Mouse (Mus musculus) MEL (cell line): Measurements from ENCODE around the gene Prkcg. TPM values are rescaled to one million over a fixed set of nuclear protein-coding genes. Genes with fewer than 3 reads are reported as not detected.
A peak's percentile ranks its signal among the peaks of the same experiment; 100 is the strongest.

Experiments
- DNase-seq: peaks from one replicate; pipeline ENCODE4 v3.0.0; 2011; ENCODE audit warnings: low read depth, low spot score
- H3K27ac ChIP-seq: 2 replicates; pipeline ENCODE4 v1.5.1; 2012; ENCODE audit warnings: low read depth, mild to moderate bottlenecking, control low read depth, low read length, moderate library complexity; ENCODE audit not compliant: control insufficient read depth
- H3K27me3 ChIP-seq, 2 experiments: fragments of 150-350 bp in 1 of 2; sonication (generic) in 1 of 2; 2 replicates each; pipeline ENCODE4 v1.6.1; 2012; ENCODE audit warnings: low read length in 2 of 2, mild to moderate bottlenecking in 2 of 2, improper control_type of control experiment in 1 of 2, moderate library complexity in 1 of 2; ENCODE audit not compliant: insufficient read depth in 2 of 2, control insufficient read depth in 1 of 2
- H3K36me3 ChIP-seq, 2 experiments: 2 replicates each; pipeline ENCODE4 v1.6.1; 2012 to 2014; ENCODE audit warnings: low read length in 2 of 2, improper control_type of control experiment in 1 of 2, inconsistent platforms in 1 of 2, mild to moderate bottlenecking in 1 of 2; ENCODE audit not compliant: insufficient read depth in 2 of 2, control insufficient read depth in 1 of 2
- H3K4me1 ChIP-seq, 2 experiments: fragments of 150-350 bp in 1 of 2; sonication (generic) in 1 of 2; 2 replicates each; pipeline ENCODE4 v1.6.1; 2012; ENCODE audit warnings: low read length in 2 of 2, improper control_type of control experiment in 1 of 2, mild to moderate bottlenecking in 1 of 2; ENCODE audit not compliant: insufficient read depth in 2 of 2, control insufficient read depth in 1 of 2
- H3K4me3 ChIP-seq, 2 experiments: fragments of 150-350 bp in 1 of 2; sonication (generic) in 1 of 2; 2 replicates each; pipeline ENCODE4 v1.5.1; 2012; ENCODE audit warnings: low read depth in 2 of 2, low read length in 2 of 2, mild to moderate bottlenecking in 2 of 2, moderate library complexity in 2 of 2, control low read depth in 1 of 2, improper control_type of control experiment in 1 of 2; ENCODE audit not compliant: control insufficient read depth in 1 of 2, insufficient read depth in 1 of 2
- H3K79me2 ChIP-seq: 2 replicates; pipeline ENCODE4 v1.6.1; 2012; ENCODE audit warnings: mild to moderate bottlenecking, low read length, moderate library complexity; ENCODE audit not compliant: control insufficient read depth, poor library complexity, insufficient read depth
- H3K9ac ChIP-seq: 2 replicates; pipeline ENCODE4 v1.6.1; 2012; ENCODE audit warnings: low read depth, mild to moderate bottlenecking, control low read depth, low read length, moderate library complexity; ENCODE audit not compliant: control insufficient read depth, poor library complexity, severe bottlenecking
- H3K9me3 ChIP-seq: fragments of 150-350 bp; sonication (generic); replicated peaks from 2 replicates; pipeline ENCODE4 v1.6.1; 2012; ENCODE audit warnings: mild to moderate bottlenecking, low read length, improper control_type of control experiment, moderate library complexity; ENCODE audit not compliant: insufficient read depth
- CHD1 ChIP-seq: IDR thresholded peaks from 2 replicates; pipeline ENCODE4 v1.6.1; 2012; ENCODE audit warnings: low read depth, mild to moderate bottlenecking, inconsistent platforms, low read length, improper control_type of control experiment
- CTCF ChIP-seq, 3 experiments: IDR thresholded peaks in 2 of 3; conservative IDR thresholded peaks in 1 of 3; 2 replicates each; pipeline ENCODE4 v1.5.1; 2011 to 2012; ENCODE audit warnings: low read length in 3 of 3, low read depth in 2 of 3, mild to moderate bottlenecking in 2 of 3, improper control_type of control experiment in 1 of 3, inconsistent platforms in 1 of 3, mixed read lengths in 1 of 3, moderate library complexity in 1 of 3; ENCODE audit not compliant: control insufficient read depth in 1 of 3, insufficient read depth in 1 of 3, poor library complexity in 1 of 3, severe bottlenecking in 1 of 3
- E2F4 ChIP-seq: IDR thresholded peaks from 2 replicates; pipeline ENCODE4 v1.6.1; 2011; ENCODE audit warnings: low read depth, low read length, improper control_type of control experiment, borderline replicate concordance
- ELF1 ChIP-seq: IDR thresholded peaks from 2 replicates; pipeline ENCODE4 v1.6.1; 2014; ENCODE audit warnings: low read depth, mild to moderate bottlenecking, inconsistent platforms, low read length, improper control_type of control experiment, moderate library complexity
- EP300 ChIP-seq, 2 experiments: IDR thresholded peaks; 2 replicates each; pipeline ENCODE4 v1.6.1; 2011; ENCODE audit warnings: improper control_type of control experiment in 2 of 2, low read length in 2 of 2, low read depth in 1 of 2, mild to moderate bottlenecking in 1 of 2
- ETS1 ChIP-seq: IDR thresholded peaks from 2 replicates; pipeline ENCODE4 v1.6.1; 2012; ENCODE audit warnings: low read depth, mild to moderate bottlenecking, inconsistent platforms, low read length, improper control_type of control experiment, moderate library complexity
- GABPA ChIP-seq: IDR thresholded peaks from 2 replicates; pipeline ENCODE4 v1.6.1; 2012; ENCODE audit warnings: low read depth, mild to moderate bottlenecking, inconsistent platforms, low read length, improper control_type of control experiment, moderate library complexity
- JUND ChIP-seq: IDR thresholded peaks from 2 replicates; pipeline ENCODE4 v1.6.1; 2011; ENCODE audit warnings: low read depth, mild to moderate bottlenecking, improper control_type of control experiment, low read length
- MAFK ChIP-seq: IDR thresholded peaks from 2 replicates; pipeline ENCODE4 v1.6.1; 2011; ENCODE audit warnings: low read depth, mild to moderate bottlenecking, low read length, improper control_type of control experiment, borderline replicate concordance
- MAX ChIP-seq: IDR thresholded peaks from 2 replicates; pipeline ENCODE4 v1.6.1; 2011; ENCODE audit warnings: low read length, improper control_type of control experiment
- MAZ ChIP-seq: IDR thresholded peaks from 2 replicates; pipeline ENCODE4 v1.6.1; 2012; ENCODE audit warnings: low read depth, mild to moderate bottlenecking, inconsistent platforms, low read length, improper control_type of control experiment
- MYB ChIP-seq: IDR thresholded peaks from 2 replicates; pipeline ENCODE4 v1.6.1; 2011; ENCODE audit warnings: mild to moderate bottlenecking, low read depth, low read length, improper control_type of control experiment
- MYC ChIP-seq: IDR thresholded peaks from 2 replicates; pipeline ENCODE4 v1.6.1; 2011; ENCODE audit warnings: low read depth, mild to moderate bottlenecking, low read length, improper control_type of control experiment, moderate library complexity
- NELFE ChIP-seq: IDR thresholded peaks from 2 replicates; pipeline ENCODE4 v1.6.1; 2011; ENCODE audit warnings: low read depth, low read length, improper control_type of control experiment
- NRF1 ChIP-seq: IDR thresholded peaks from 2 replicates; pipeline ENCODE4 v1.6.1; 2014; ENCODE audit warnings: low read depth, mild to moderate bottlenecking, inconsistent platforms, low read length, improper control_type of control experiment, moderate library complexity; ENCODE audit not compliant: poor library complexity, insufficient read depth, severe bottlenecking
- POLR2A ChIP-seq, 2 experiments: IDR thresholded peaks; 2 replicates each; pipeline ENCODE4 v1.6.1; 2011 to 2012; ENCODE audit warnings: low read length in 2 of 2, mild to moderate bottlenecking in 2 of 2, control low read depth in 1 of 2, improper control_type of control experiment in 1 of 2, low read depth in 1 of 2, moderate library complexity in 1 of 2; ENCODE audit not compliant: control insufficient read depth in 1 of 2, insufficient read depth in 1 of 2, poor library complexity in 1 of 2
- POLR2AphosphoS2 ChIP-seq: IDR thresholded peaks from 2 replicates; pipeline ENCODE4 v1.6.1; 2011; ENCODE audit warnings: low read length, improper control_type of control experiment
- RAD21 ChIP-seq: IDR thresholded peaks from 2 replicates; pipeline ENCODE4 v1.6.1; 2011; ENCODE audit warnings: mild to moderate bottlenecking, low read depth, low read length, improper control_type of control experiment
- SMC3 ChIP-seq: IDR thresholded peaks from 2 replicates; pipeline ENCODE4 v1.6.1; 2011; ENCODE audit warnings: low read depth, low read length, improper control_type of control experiment
- TBP ChIP-seq: IDR thresholded peaks from 2 replicates; pipeline ENCODE4 v1.8.0; 2011; ENCODE audit warnings: low read depth, low read length, improper control_type of control experiment
- TCF12 ChIP-seq: IDR thresholded peaks from 2 replicates; pipeline ENCODE4 v1.6.1; 2014; ENCODE audit warnings: low read depth, mild to moderate bottlenecking, inconsistent platforms, low read length, improper control_type of control experiment, moderate library complexity
- USF2 ChIP-seq, 2 experiments: IDR thresholded peaks; 2 replicates each; pipeline ENCODE4 v1.6.1; 2011 to 2012; ENCODE audit warnings: improper control_type of control experiment in 2 of 2, low read length in 2 of 2, borderline replicate concordance in 1 of 2, inconsistent platforms in 1 of 2, low read depth in 1 of 2, mild to moderate bottlenecking in 1 of 2; ENCODE audit not compliant: insufficient read depth in 1 of 2
- ZC3H11A ChIP-seq: IDR thresholded peaks from 2 replicates; pipeline ENCODE4 v1.6.1; 2012; ENCODE audit warnings: low read depth, mild to moderate bottlenecking, inconsistent platforms, low read length, improper control_type of control experiment
- ZKSCAN1 ChIP-seq: IDR thresholded peaks from 2 replicates; pipeline ENCODE4 v1.6.1; 2012; ENCODE audit warnings: low read depth, mild to moderate bottlenecking, inconsistent platforms, low read length, improper control_type of control experiment, moderate library complexity
- ZMIZ1 ChIP-seq: IDR thresholded peaks from 2 replicates; pipeline ENCODE4 v1.6.1; 2012; ENCODE audit warnings: low read depth, mild to moderate bottlenecking, inconsistent platforms, low read length, improper control_type of control experiment, moderate library complexity
- ZNF384 ChIP-seq: IDR thresholded peaks from 2 replicates; pipeline ENCODE4 v1.6.1; 2012; ENCODE audit warnings: low read depth, mild to moderate bottlenecking, inconsistent platforms, low read length, improper control_type of control experiment
- polyA plus RNA-seq, 2 experiments: library from polyadenylated mRNA; stranded (reverse) in 1 of 2; unstranded in 1 of 2; fragments of >175 nt in 1 of 2; fragments of >200 nt in 1 of 2; gene quantifications; 2 replicates each; pipeline versions ENCODE4 v1.2.1 to v1.2.4; 2012; ENCODE audit warnings: low replicate concordance in 2 of 2, low read depth in 1 of 2; ENCODE audit not compliant: insufficient read length in 2 of 2, insufficient read depth in 1 of 2, missing spikeins in 1 of 2
- total RNA-seq: library from RNA; depleted of rRNA; stranded (reverse); fragments of 300-350 nt; gene quantifications from 2 replicates; pipeline ENCODE4 v1.2.3, GENCODE M21; 2012

Prkcg gene
- total and polyA plus RNA-seq, 3 experiments = 0.10 TPM; not detected in 2

DNA sequence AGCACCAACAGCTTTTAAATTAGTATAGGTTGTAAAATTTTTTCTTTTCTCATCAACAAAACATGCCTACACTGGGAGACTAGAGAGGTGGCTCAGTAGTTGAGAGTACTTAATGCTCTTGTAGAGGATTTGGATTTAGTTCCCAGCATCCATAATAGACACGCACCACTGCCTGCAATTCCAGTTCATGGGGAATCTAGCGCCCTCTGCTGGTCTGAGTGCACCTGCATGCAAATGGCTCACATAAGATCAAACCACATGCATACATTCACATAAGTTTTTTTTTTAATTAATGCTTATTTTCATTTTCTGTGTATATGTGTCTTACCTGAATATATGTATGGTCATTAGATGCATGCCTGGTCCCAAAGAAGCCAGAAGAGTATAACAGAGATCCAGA, 26.2 kb upstream of the Prkcg start:
- no peaks in the 10 kb centered on the region for H3K36me3 ChIP-seq
- no peaks in the 10 kb centered on the region; a peak in 2 of 4 replicates for H3K27me3 ChIP-seq
- H3K79me2 ChIP-seq = no peaks in the 10 kb centered on the region
- no peak overlapping the region for H3K27ac ChIP-seq
- H3K9me3 ChIP-seq = no peaks in the 10 kb centered on the region
- DNase-seq = peak; percentile 70
- H3K4me3 ChIP-seq = no peak overlapping the region
- no peak for TF ChIP-seq ZKSCAN1
- TF ChIP-seq POLR2AphosphoS2 = no peak
- no peak for TF ChIP-seq MAX
- TF ChIP-seq MAZ = no peak
- TF ChIP-seq GABPA = no peak
- no peak for TF ChIP-seq NELFE
- TF ChIP-seq ZNF384 = peak; percentile 12; the same call in 1 of the 2 replicates
- peak; percentile 68 to 80 (median 77) for TF ChIP-seq CTCF (IDR thresholded peaks at IDR 0.05 in 2 of 3, conservative IDR thresholded peaks at IDR 0.05 in 1 of 3; ENCODE audit: control insufficient read depth in 1 of 3, insufficient read depth in 1 of 3, low read depth in 2 of 3, low read length in 3 of 3, poor library complexity in 1 of 3, severe bottlenecking in 1 of 3)
- peak; percentile 49 for TF ChIP-seq SMC3
- no peak for TF ChIP-seq ZMIZ1
- no peak for TF ChIP-seq ETS1
- no peak for TF ChIP-seq JUND
- peak; percentile 40 for TF ChIP-seq RAD21
- no peak for TF ChIP-seq E2F4
- 0 out of 2 replicates have a peak, but pooled peaks have one; percentile 13 for TF ChIP-seq ZC3H11A
- 0 out of 2 replicates have a peak, but pooled peaks have one; percentile 50 for TF ChIP-seq MYC
- TF ChIP-seq POLR2A (IDR thresholded peaks at IDR 0.05; ENCODE audit: control insufficient read depth in 1 of 2, insufficient read depth in 1 of 2, low read depth in 1 of 2, low read length in 2 of 2, poor library complexity in 1 of 2) = no peak
- no peak for TF ChIP-seq MYB
- TF ChIP-seq TBP = no peak
- H3K9ac ChIP-seq = no peak overlapping the region
- H3K4me1 ChIP-seq = no peaks in the 10 kb centered on the region; a peak in 1 of 4 replicates

DNA sequence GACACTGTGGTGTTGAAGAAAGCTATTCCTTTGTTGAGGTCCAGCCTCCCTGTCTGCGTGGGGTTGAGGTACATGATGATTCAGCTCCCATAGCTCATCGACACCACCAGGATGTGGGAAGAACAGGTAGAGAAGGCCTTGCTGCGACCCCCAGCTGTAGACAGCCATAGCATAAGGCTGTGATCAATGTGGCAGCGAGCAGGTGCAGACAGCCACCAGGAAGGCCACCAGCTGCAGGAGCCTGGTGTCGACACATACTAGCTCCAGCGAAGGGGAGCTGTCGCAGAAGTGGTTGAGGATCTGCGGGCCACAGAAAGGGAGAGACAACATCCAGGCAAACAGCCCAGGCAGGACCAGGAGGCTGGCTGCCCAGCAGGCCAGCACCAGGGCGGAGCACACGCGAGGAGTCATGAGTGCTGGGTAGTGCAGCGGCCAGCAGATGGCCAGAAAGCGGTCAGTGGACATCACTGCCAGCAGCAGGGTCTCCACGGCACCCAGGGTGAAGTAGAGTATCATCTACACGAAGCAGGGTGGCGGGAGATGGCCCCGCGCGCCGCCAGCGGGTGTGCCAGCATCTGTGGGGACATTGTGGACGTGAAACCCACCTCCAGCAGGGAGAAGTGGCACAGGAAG, 24.5 kb upstream of the Prkcg start:
- H3K9me3 ChIP-seq = no peaks in the 10 kb centered on the region
- no peaks in the 10 kb centered on the region for H3K79me2 ChIP-seq
- no peak for TF ChIP-seq USF2 (IDR thresholded peaks at IDR 0.05; ENCODE audit: borderline replicate concordance in 1 of 2, insufficient read depth in 1 of 2, low read depth in 1 of 2, low read length in 2 of 2)
- no peak for TF ChIP-seq TCF12
- no peak for TF ChIP-seq ELF1
- no peak for TF ChIP-seq NELFE
- no peak for TF ChIP-seq POLR2AphosphoS2
- no peak for TF ChIP-seq POLR2A (IDR thresholded peaks at IDR 0.05; ENCODE audit: control insufficient read depth in 1 of 2, insufficient read depth in 1 of 2, low read depth in 1 of 2, low read length in 2 of 2, poor library complexity in 1 of 2)
- no peak for TF ChIP-seq CHD1
- no peak for TF ChIP-seq NRF1
- no peak for TF ChIP-seq E2F4
- no peak for TF ChIP-seq ETS1
- TF ChIP-seq MAFK = no peak
- no peak for TF ChIP-seq SMC3
- no peak for TF ChIP-seq MAX
- TF ChIP-seq ZKSCAN1 = no peak
- TF ChIP-seq EP300 (IDR thresholded peaks at IDR 0.05; ENCODE audit: low read depth in 1 of 2, low read length in 2 of 2) = no peak
- TF ChIP-seq MAZ = no peak
- no peak overlapping the region for H3K27ac ChIP-seq
- no peak for DNase-seq
- no peaks in the 10 kb centered on the region; a peak in 2 of 4 replicates for H3K27me3 ChIP-seq
- peaks cover 0 to 2% of the 10 kb centered on the region in 2 experiments; a peak in 1 of 4 replicates for H3K4me1 ChIP-seq
- no peak overlapping the region for H3K9ac ChIP-seq
- no peak overlapping the region for H3K4me3 ChIP-seq
- no peaks in the 10 kb centered on the region for H3K36me3 ChIP-seq
